Mouse (Mus musculus): ENCODE results near the gene Chmp2a. TPM values are rescaled to one million over a fixed set of nuclear protein-coding genes. Genes with fewer than 3 reads are reported as not detected.

The Chmp2a gene
- polyA plus RNA-seq (2012; rRNA removed) = 212 and 230 TPM in 2 replicates

DNA sequence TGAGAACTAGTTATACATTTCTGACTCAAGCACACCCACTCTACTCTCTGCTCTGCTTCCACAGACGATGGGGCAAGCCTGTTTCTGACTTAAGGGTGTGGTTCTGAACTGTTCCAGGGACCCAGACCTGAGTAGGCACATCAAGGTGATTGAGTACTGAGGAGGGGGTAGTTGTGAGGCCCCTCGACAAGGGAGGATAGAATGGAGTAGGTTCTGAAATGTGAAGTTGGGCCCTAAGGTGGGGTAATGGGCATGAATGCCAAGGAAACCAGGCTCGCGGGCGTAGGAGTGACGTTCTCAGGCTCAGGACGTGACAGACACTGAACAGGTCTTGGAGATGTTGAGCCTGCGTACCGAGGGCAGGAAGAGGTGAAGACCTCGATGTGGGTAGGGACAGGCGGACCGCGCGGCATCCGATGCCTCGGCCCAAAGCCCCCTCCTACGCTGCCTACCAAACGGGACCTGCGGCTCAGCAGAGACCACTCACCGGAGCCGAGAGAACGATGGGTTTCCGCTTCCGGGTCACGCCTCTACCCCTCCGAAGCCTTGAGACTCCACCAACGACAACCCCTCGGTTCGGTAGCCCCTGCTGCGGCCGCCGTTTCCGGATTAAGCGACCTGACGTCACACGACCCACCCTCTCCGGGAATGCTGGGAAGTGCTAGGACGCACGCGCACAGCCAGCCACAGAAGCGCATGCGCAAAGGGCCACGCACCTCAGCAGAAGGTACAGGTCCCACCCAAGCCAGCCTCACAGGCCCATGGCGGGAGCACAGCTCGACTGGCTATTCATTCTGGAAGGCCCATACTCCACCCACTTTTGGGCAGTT is at the start of gene Chmp2a:
Gene Chmp2a, minus strand, starts transcription at position 660 of the 830 bp plus-strand sequence.

DNA sequence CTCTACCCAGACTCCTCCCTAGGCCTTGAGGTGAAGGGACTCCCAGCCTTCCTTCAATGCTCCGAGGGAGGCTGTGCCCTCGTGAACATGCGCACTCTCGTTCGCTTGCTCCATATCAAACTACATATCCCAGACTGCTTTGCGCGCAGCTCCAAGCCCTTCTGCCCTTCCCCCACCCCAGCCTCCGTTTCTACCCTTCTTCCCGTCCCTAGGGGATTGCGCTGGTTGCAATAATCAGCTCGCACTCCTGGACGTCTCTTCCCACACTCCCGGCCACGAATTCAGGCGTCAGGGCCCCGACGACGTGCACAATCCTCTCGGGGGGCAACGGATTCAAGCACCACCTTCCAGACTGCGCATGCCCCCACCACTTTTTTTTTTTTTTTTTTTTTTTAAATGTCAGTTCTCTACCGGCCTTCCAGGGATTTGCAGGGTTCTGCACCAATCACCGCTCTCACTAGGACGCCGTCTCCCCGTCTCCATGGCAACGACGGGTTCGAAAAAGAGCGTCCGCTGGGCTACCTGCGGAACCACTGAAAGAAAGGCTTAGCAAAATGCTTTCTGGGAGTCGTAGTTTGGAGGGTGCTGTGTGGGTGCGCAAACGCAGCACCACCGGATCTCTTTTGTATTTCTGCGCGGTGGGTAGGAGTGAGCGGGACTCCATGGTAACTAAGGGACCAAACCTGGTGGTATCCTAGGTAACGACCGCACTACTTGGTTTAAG is 19.8 kb upstream of the Chmp2a start, which contains the start of gene Mzf1:
Gene Mzf1, minus strand, starts transcription at position 478 of the 724 bp plus-strand sequence.

DNA sequence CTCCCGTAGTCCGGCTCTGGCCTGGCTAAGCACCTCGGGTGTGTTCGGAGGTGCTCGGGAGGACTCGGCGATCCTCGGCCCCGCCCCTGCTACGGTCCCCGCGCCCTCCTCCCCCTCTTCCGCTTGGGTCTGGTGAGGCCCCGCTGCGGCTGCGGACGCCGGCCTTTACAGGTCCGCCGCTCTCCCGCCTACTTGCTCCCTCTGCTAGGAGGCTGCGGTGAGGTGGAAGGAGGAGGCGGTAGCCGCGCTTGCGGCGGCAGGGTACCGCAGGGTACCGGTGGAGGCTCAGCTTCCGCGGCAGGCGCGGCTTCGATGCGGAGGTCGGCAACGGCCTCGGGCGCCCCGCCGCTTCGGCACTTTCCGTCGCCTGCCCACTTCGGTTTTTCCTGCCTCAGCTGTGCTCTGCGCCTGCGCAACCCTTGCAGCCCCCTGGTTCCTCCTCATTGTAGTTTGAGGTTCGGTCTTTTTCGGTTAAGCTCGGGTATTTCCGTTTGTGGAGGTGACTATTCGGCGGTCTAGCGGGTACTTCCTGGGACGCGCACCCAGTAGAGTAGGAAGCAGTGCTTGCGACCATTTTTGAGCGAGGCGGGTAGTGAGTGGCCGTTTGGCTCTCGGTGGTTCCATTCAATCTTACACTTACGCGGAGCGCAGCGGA is 3.4 kb upstream of the Chmp2a start, which contains the start of gene Ube2m:
Gene Ube2m, minus strand, starts transcription at position 375 of the 655 bp plus-strand sequence.

GRCm38 (mm10) chr7:13010005-13010908 is 24.4 kb downstream of the Chmp2a start, which contains the start of gene Zbtb45:
Zbtb45 (minus strand) TSS chr7:13010034.

GRCm38 (mm10) chr7:12998851-12999250 is 35.8 kb downstream of the Chmp2a start, which contains the start of gene Trim28:
Trim28 (plus strand) TSS chr7:12999114.

GRCm38 (mm10) chr7:12998053-12998452 is 36.6 kb downstream of the Chmp2a start, which contains the start of gene Slc27a5:
Slc27a5 (minus strand) TSS chr7:12998192.

Other genes with a start within 250 kb of the Chmp2a start
- 39.2 and 40.2 TPM in 2 replicates for gene Zscan18, start 231.2 kb downstream of the Chmp2a start, polyA plus RNA-seq (2012; rRNA removed)
- 20.6 and 21.3 TPM in 2 replicates for gene Zfp329, start 215.9 kb downstream of the Chmp2a start, polyA plus RNA-seq (2012; rRNA removed)
- 12.7 and 13.3 TPM in 2 replicates for gene Zfp110, start 200.0 kb downstream of the Chmp2a start, polyA plus RNA-seq (2012; rRNA removed)
- 9.5 and 9.9 TPM in 2 replicates for gene Zfp128, start 153.6 kb downstream of the Chmp2a start, polyA plus RNA-seq (2012; rRNA removed)
- gene Zscan22, start 137.0 kb downstream of the Chmp2a start, polyA plus RNA-seq (2012; rRNA removed) = 12.9 and 14.9 TPM in 2 replicates
- 2,008 and 2,137 TPM in 2 replicates for gene Rps5, start 112.5 kb downstream of the Chmp2a start, polyA plus RNA-seq (2012; rRNA removed)
- gene Rnf225, start 107.4 kb downstream of the Chmp2a start, polyA plus RNA-seq (2012; rRNA removed) = 1.9 and 2.0 TPM in 2 replicates
- 11.9 and 12.0 TPM in 2 replicates for gene Zfp324, start 69.0 kb downstream of the Chmp2a start, polyA plus RNA-seq (2012; rRNA removed)
- gene Zfp446, start 57.0 kb downstream of the Chmp2a start, polyA plus RNA-seq (2012; rRNA removed) = 11.2 and 11.3 TPM in 2 replicates
- gene Slc27a5, start 36.6 kb downstream of the Chmp2a start, polyA plus RNA-seq (2012; rRNA removed) = 1.1 and 1.2 TPM in 2 replicates
- 367 and 417 TPM in 2 replicates for gene Trim28, start 35.7 kb downstream of the Chmp2a start, polyA plus RNA-seq (2012; rRNA removed)
- 30.5 and 39.6 TPM in 2 replicates for gene Zbtb45, start 24.8 kb downstream of the Chmp2a start, polyA plus RNA-seq (2012; rRNA removed)
- 326 and 330 TPM in 2 replicates for gene Ube2m, start 3.5 kb upstream of the Chmp2a start, polyA plus RNA-seq (2012; rRNA removed)
- 12.1 and 14.2 TPM in 2 replicates for gene Mzf1, start 20.0 kb upstream of the Chmp2a start, polyA plus RNA-seq (2012; rRNA removed)
- gene Vmn1r85, start 60.4 kb upstream of the Chmp2a start, polyA plus RNA-seq (2012; rRNA removed) = 0.18 and 0.20 TPM in 2 replicates
- gene Vmn1r86, start 85.1 kb upstream of the Chmp2a start, polyA plus RNA-seq (2012; rRNA removed) = 0.01 TPM in 2 replicates
- not detected in 2 replicates for gene Vmn1r87, start 105.3 kb upstream of the Chmp2a start, polyA plus RNA-seq (2012; rRNA removed)
- 0.01 TPM in 1 of 2 replicates, not detected in the other for gene Vmn1r88, start 124.8 kb upstream of the Chmp2a start, polyA plus RNA-seq (2012; rRNA removed)
- not detected in 2 replicates for gene Vmn1r89, start 178.2 kb upstream of the Chmp2a start, polyA plus RNA-seq (2012; rRNA removed)
- gene Lig1, start 242.5 kb upstream of the Chmp2a start, polyA plus RNA-seq (2012; rRNA removed) = 34.0 and 39.0 TPM in 2 replicates
- gene Zswim9, start 243.9 kb upstream of the Chmp2a start, polyA plus RNA-seq (2012; rRNA removed) = 7.8 and 8.9 TPM in 2 replicates